Mouse (Mus musculus) splenic B cell, adult 2 months (primary cell): Measurements from ENCODE around the gene AC109138.7.

Source experiments
- DNase-seq: peaks from one replicate; pipeline ENCODE4 v3.0.0-alpha.2; 2011; ENCODE audit warnings: low read depth, low spot score
- H3K27me3 ChIP-seq: 2 replicates; pipeline ENCODE4 v1.6.1; 2012; ENCODE audit warnings: mild to moderate bottlenecking, low read length, moderate library complexity, mixed read lengths; ENCODE audit not compliant: control insufficient read depth, poor library complexity, insufficient read depth, severe bottlenecking
- H3K36me3 ChIP-seq: 2 replicates; pipeline ENCODE4 v1.6.1; 2012; ENCODE audit warnings: mild to moderate bottlenecking, low read length, moderate library complexity, mixed read lengths; ENCODE audit not compliant: control insufficient read depth, poor library complexity, insufficient read depth, severe bottlenecking

The AC109138.7 gene

GRCm38 (mm10) chr19:4214071-4214770 is at the start of gene AC109138.7, which contains the start of gene Clcf1:
Gene AC109138.7 (plus strand): TSS chr19:4214357.
Gene Clcf1 (plus strand): TSS chr19:4214238.
- DNase-seq, result peak; percentile 89
- H3K36me3 ChIP-seq, result no peaks in the 10 kb centered on the region; the same call in 1 of the 2 replicates
- no peaks in the 10 kb centered on the region for H3K27me3 ChIP-seq

- Histone ChIP-seq H3K27me3 (no peaks in the 10 kb centered on the region), H3K36me3 (no peaks in the 10 kb centered on the region; the same call in 1 of the 2 replicates)
- DNase-seq, result no peak
These were observed 49.4 kb upstream of the AC109138.7 start for GRCm38 (mm10) chr19:4164721-4165120.

- Histone ChIP-seq H3K36me3 (no peaks in the 10 kb centered on the region; the same call in 1 of the 2 replicates), H3K27me3 (no peaks in the 10 kb centered on the region)
- DNase-seq, result no peak
These were observed 47.3 kb upstream of the AC109138.7 start for GRCm38 (mm10) chr19:4166678-4167476.

GRCm38 (mm10) chr19:4169378-4169784 is 44.8 kb upstream of the AC109138.7 start:
- Histone ChIP-seq H3K36me3 (no peaks in the 10 kb centered on the region; the same call in 1 of the 2 replicates), H3K27me3 (no peaks in the 10 kb centered on the region)
- peak; percentile 99 for DNase-seq

GRCm38 (mm10) chr19:4169810-4170209 is 44.3 kb upstream of the AC109138.7 start:
- no peaks in the 10 kb centered on the region; the same call in 1 of the 2 replicates for H3K36me3 ChIP-seq
- H3K27me3 ChIP-seq, result no peaks in the 10 kb centered on the region
- no peak for DNase-seq

- no peaks in the 10 kb centered on the region for H3K27me3 ChIP-seq
- peaks cover 3% of the 10 kb centered on the region for H3K36me3 ChIP-seq
- peak; percentile 52 for DNase-seq
These were observed 43.3 kb upstream of the AC109138.7 start for GRCm38 (mm10) chr19:4170723-4171392.

- Histone ChIP-seq H3K27me3 (no peaks in the 10 kb centered on the region), H3K36me3 (peaks cover 4% of the 10 kb centered on the region)
- peak; percentile 58 for DNase-seq
These were observed 42.5 kb upstream of the AC109138.7 start for GRCm38 (mm10) chr19:4171393-4172290.

GRCm38 (mm10) chr19:4172925-4173324 is 41.2 kb upstream of the AC109138.7 start:
- DNase-seq, result no peak
- Histone ChIP-seq H3K27me3 (no peaks in the 10 kb centered on the region), H3K36me3 (peaks cover 8% of the 10 kb centered on the region)

GRCm38 (mm10) chr19:4175368-4175947 is 38.7 kb upstream of the AC109138.7 start, which contains the start of gene Carns1:
Gene Carns1 (minus strand): TSS chr19:4175479.
- no peak for DNase-seq
- Histone ChIP-seq H3K27me3 (no peaks in the 10 kb centered on the region), H3K36me3 (peaks cover 13% of the 10 kb centered on the region)

GRCm38 (mm10) chr19:4180411-4180810 is 33.7 kb upstream of the AC109138.7 start:
- Histone ChIP-seq H3K27me3 (no peaks in the 10 kb centered on the region), H3K36me3 (peaks cover 34% of the 10 kb centered on the region)
- no peak for DNase-seq

GRCm38 (mm10) chr19:4181892-4182291 is 32.3 kb upstream of the AC109138.7 start:
- Histone ChIP-seq H3K36me3 (peaks cover 36% of the 10 kb centered on the region), H3K27me3 (no peaks in the 10 kb centered on the region)
- DNase-seq, result peak; percentile 91

- Histone ChIP-seq H3K36me3 (peaks cover 39% of the 10 kb centered on the region), H3K27me3 (no peaks in the 10 kb centered on the region)
- DNase-seq, result no peak
These were observed 30.5 kb upstream of the AC109138.7 start for GRCm38 (mm10) chr19:4183689-4184088.

- no peaks in the 10 kb centered on the region for H3K27me3 ChIP-seq
- H3K36me3 ChIP-seq, result peaks cover 42% of the 10 kb centered on the region
- peak; percentile 78 for DNase-seq
These were observed 28.9 kb upstream of the AC109138.7 start for GRCm38 (mm10) chr19:4184976-4185975.
